Mouse (Mus musculus): Measurements from ENCODE around the gene Sema4f. TPM values are rescaled to one million over a fixed set of nuclear protein-coding genes. Genes with fewer than 3 reads are reported as not detected.

Gene Sema4f
- total RNA-seq, 2 experiments from 2014 or later: 41.0 to 41.2 TPM

GRCm38 (mm10) chr6:82868476-82868875 is 71.1 kb downstream of the Sema4f start:
- no peak for DNase-seq

DNA sequence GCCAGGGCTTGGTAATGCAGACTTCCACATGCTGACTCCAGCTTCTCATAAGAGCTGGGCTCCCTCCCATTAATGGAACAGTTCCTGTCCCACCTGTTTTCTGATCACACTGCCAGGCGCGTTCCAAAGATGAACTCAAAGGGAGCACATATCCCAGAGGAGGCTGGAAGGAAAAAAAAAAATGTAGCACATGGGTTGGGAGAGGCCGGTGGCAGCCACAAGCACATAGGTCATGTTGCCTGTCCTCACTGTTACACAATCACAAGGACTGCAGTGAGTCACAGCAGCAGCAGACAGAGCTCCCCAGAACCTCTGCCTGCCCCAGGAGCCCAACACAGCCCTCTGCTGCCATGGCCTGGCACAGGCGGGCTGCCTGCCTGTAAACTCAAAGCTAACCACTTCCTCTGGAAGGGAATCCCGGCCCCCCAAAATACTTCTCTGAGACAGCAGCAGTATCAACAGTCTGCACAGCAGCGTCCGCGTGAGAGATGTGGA is 76.1 kb downstream of the Sema4f start:
- no peak for DNase-seq

- no peak for DNase-seq
Observed at GRCm38 (mm10) chr6:82862475-82862874, 77.1 kb downstream of the Sema4f start.

DNA sequence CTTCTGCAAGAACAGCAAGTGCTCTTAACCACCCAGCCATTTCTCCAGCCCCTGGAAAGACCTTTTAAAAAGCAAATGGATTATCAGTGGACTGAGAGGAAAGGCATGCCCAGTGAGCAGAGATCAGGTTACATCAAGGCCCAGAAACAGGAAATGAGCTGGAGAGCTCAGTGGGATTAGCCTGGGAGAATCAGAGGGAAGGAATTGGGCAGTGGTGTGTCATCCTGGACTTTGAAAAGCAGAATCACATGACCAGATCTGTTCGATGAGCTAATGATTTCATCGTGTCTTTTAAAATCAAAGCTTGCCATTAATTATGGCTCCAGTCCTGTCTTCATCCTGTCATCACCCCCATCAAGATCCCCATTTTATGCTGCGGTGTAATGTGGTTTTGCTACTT is 77.5 kb downstream of the Sema4f start:
- DNase-seq: no peak

Other genes with a start within 250 kb of the Sema4f start
- gene Pole4, start 234.4 kb downstream of the Sema4f start, total RNA-seq (2021): 10 to 100 TPM; 34.3 to 35.3 TPM
- gene Hk2, start 165.3 kb downstream of the Sema4f start, total RNA-seq (2021): 1 to 10 TPM; 6.9 to 8.3 TPM
- gene M1ap, start 7.1 kb upstream of the Sema4f start, total RNA-seq (2021): not detected
- 1 to 10 TPM; 2.5 to 2.6 TPM for gene Dok1, start 93.7 kb upstream of the Sema4f start, total RNA-seq (2021)
- 1 to 10 TPM; 4.1 to 5.4 TPM for gene Loxl3, start 94.4 kb upstream of the Sema4f start, total RNA-seq (2021)
- gene Aup1, start 114.8 kb upstream of the Sema4f start, total RNA-seq (2021): 100 to 1,000 TPM; 121 to 142 TPM
- 10 to 100 TPM; 47.1 to 49.0 TPM for gene Htra2, start 115.5 kb upstream of the Sema4f start, total RNA-seq (2021)
- gene Dqx1, start 118.1 kb upstream of the Sema4f start, total RNA-seq (2021): under 1 TPM; 0.40 to 0.94 TPM
- gene Tlx2, start 130.5 kb upstream of the Sema4f start, total RNA-seq (2021): not detected
- 10 to 100 TPM; 33.9 to 34.9 TPM for gene Pcgf1, start 138.1 kb upstream of the Sema4f start, total RNA-seq (2021)
- gene Lbx2, start 146.6 kb upstream of the Sema4f start, total RNA-seq (2021): under 1 TPM in 1 of 2 experiments, not detected in 1; 0.48 TPM
- gene Ccdc142, start 161.8 kb upstream of the Sema4f start, total RNA-seq (2021): 1 to 10 TPM; 8.0 to 8.2 TPM
- 1 to 10 TPM; 5.8 to 7.0 TPM for gene Gm42688, start 161.8 kb upstream of the Sema4f start, total RNA-seq (2021)
- 10 to 100 TPM; 64.4 to 69.9 TPM for gene Mrpl53, start 169.3 kb upstream of the Sema4f start, total RNA-seq (2021)
- 10 to 100 TPM; 28.0 to 28.9 TPM for gene Mogs, start 175.7 kb upstream of the Sema4f start, total RNA-seq (2021)
- gene Wbp1, start 181.8 kb upstream of the Sema4f start, total RNA-seq (2021): 10 to 100 TPM; 58.2 to 61.4 TPM
- 10 to 100 TPM; 21.2 to 23.5 TPM for gene Ino80b, start 185.7 kb upstream of the Sema4f start, total RNA-seq (2021)
- gene Rtkn, start 195.7 kb upstream of the Sema4f start, total RNA-seq (2021): 10 to 100 TPM; 75.9 to 90.3 TPM
- gene Wdr54, start 216.6 kb upstream of the Sema4f start, total RNA-seq (2021): 10 to 100 TPM; 24.2 to 25.3 TPM
- 10 to 100 TPM; 23.4 to 24.0 TPM for gene 1700003E16Rik, start 216.6 kb upstream of the Sema4f start, total RNA-seq (2021)
- gene Dctn1, start 226.2 kb upstream of the Sema4f start, total RNA-seq (2021): 100 to 1,000 TPM; 384 to 404 TPM

Data from layer of hippocampus, postnatal 36 days (tissue).